Mouse (Mus musculus) bone marrow macrophage, adult 2 months (primary cell): Measurements from ENCODE around the gene Gm17581.

Experiments used
- CTCF ChIP-seq: IDR thresholded peaks from 2 replicates; pipeline ENCODE4 v1.5.1; 2012; ENCODE audit warnings: low read depth, mild to moderate bottlenecking, low read length, moderate library complexity
- POLR2A ChIP-seq: IDR thresholded peaks from 2 replicates; pipeline ENCODE4 v1.6.1; 2012; ENCODE audit warnings: mild to moderate bottlenecking, low read depth, low read length, borderline replicate concordance

DNA sequence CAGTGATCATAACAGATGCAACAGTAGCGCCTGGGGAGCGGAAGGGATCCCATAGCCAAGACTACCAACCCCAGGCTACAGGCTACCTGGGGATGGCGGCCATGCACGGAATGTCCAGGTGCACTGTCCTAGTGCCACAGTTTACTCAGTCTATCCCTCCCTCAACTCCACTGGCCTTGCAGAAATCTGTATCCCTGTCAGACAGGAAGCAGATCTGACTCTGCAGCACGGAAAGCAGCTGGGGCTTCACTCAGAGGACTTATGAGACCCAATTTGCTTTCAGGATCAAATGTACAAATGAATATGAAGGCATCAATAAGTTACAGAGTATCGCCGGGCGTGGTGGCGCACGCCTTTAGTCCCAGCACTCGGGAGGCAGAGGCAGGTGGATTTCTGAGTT lies 47.9 kb downstream of the Gm17581 start:
- TF ChIP-seq CTCF (no peak), POLR2A (no peak)
